Mouse (Mus musculus) gastrocnemius, postnatal 10 days (tissue): ENCODE measurements around the gene Raet1e. TPM values are rescaled to one million over a fixed set of nuclear protein-coding genes. Genes with fewer than 3 reads are reported as not detected.
"Not testable (repeated sequence)": the region's sequence is repeated elsewhere in the genome, so short reads cannot be mapped to it uniquely, and the experiment has no call there.

ENCODE experiments used
- DNase-seq: peaks from one replicate; pipeline ENCODE4 v3.0.0; 2021; ENCODE audit warnings: mixed read lengths
- long read RNA-seq, 2 experiments: library from polyadenylated mRNA; stranded (forward); transcript quantifications; one replicate each; pipeline ENCODE4 v2.0.0; 2021
- total RNA-seq, 2 experiments: library from RNA; stranded (reverse); gene quantifications; 2 replicates each; pipeline ENCODE4 v1.2.3; 2021

The Raet1e gene
- total RNA-seq = under 1 TPM; 0.16 to 0.50 TPM
- long read RNA-seq, experiment 1, partial matches to known transcripts = 0 of 3 reads
- long read RNA-seq, experiment 1, other reads (novel, unspliced or antisense) = 3 of 3 reads
- long read RNA-seq, experiment 2, partial matches to known transcripts = 0 of 3 reads
- long read RNA-seq, experiment 2, other reads (novel, unspliced or antisense) = 3 of 3 reads

DNA sequence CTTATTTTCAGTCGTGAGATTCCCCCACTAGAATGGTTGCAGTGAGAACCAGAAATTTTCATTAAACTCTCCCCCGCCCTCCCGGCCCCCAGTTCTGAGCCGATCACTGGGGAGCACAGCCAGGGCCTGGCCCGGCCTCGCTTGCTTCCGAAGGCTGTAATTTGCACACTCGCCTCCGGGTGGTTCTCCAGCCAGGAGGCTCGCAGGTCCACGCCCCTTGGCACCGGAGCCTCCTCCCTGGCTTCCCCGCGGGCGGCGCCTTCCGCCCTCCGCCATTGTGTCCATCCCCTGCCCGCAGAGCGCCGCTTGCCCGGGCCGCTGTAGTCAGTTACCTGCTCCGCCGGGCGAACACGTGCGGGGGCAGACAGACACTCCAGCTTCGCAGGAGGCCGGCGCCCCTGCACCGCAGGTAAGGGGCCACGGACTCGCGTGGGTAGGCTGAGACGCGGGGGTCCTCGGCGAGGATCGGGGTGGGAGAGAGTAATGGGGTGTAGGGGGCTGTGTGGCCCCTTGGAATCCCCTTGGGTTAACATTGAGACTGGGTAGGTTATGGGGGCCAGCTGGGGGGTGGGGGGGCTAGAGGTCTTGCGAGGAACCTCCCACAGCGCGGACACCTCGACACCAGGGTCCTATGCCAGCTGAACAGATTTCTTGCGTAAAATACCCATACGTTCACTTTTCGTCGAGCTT, at the start of gene Raet1e, which contains the start of gene H60b:
TSS of gene Raet1e (plus strand) at position 260 of the 690 bp plus-strand sequence.
TSS of gene H60b (plus strand) at position 277 of the 690 bp plus-strand sequence.
- peak; percentile 59 for DNase-seq

GRCm38 (mm10) chr10:22140665-22141280, 17.6 kb upstream of the Raet1e start:
- DNase-seq = peak; percentile 76

- peak; percentile 18 for DNase-seq
Measured at GRCm38 (mm10) chr10:22142194-22142593, 16.2 kb upstream of the Raet1e start.

- no peak for DNase-seq
Measured at GRCm38 (mm10) chr10:22142926-22143325, 15.4 kb upstream of the Raet1e start.

- DNase-seq = peak; percentile 64
Measured at GRCm38 (mm10) chr10:22148441-22149072, 9.8 kb upstream of the Raet1e start.

DNA sequence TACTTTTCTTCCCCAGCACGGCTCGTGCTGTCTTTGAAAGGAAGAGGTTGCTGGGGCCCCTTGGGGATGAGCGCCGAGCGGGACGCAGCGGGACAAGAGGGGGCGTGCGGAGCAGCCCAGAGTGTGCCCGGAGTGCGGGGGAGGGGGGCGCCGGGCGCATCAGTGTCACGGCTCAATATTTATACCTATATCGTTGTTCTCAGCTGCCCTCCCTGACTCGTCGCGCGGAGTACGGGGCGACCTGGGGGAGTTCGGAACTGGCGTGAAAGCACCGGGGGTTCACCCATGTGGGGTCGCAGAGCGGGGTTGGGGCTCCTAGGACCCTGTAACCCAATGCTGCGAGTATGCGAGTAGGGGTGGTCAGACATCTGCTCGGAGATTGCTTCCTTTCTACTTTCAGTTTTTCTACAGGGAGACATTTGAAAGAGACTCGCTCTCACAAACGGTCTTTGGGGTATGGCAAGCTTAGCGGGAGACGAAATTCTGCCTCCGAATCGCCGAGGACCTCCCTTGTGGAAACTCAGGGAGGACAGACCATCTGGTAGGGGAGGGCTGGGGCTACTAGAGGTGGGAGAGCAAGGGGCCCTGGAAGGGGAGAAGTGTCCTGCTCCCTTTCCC, 9.2 kb upstream of the Raet1e start, which contains the start of gene E030030I06Rik:
TSS of gene E030030I06Rik (minus strand) at position 198 of the 618 bp plus-strand sequence.
- DNase-seq = peak; percentile 21

- DNase-seq = peak; percentile 23
Measured at GRCm38 (mm10) chr10:22149691-22150465, 8.5 kb upstream of the Raet1e start.

GRCm38 (mm10) chr10:22150593-22150992, 7.8 kb upstream of the Raet1e start:
- peak; percentile 12 for DNase-seq

DNA sequence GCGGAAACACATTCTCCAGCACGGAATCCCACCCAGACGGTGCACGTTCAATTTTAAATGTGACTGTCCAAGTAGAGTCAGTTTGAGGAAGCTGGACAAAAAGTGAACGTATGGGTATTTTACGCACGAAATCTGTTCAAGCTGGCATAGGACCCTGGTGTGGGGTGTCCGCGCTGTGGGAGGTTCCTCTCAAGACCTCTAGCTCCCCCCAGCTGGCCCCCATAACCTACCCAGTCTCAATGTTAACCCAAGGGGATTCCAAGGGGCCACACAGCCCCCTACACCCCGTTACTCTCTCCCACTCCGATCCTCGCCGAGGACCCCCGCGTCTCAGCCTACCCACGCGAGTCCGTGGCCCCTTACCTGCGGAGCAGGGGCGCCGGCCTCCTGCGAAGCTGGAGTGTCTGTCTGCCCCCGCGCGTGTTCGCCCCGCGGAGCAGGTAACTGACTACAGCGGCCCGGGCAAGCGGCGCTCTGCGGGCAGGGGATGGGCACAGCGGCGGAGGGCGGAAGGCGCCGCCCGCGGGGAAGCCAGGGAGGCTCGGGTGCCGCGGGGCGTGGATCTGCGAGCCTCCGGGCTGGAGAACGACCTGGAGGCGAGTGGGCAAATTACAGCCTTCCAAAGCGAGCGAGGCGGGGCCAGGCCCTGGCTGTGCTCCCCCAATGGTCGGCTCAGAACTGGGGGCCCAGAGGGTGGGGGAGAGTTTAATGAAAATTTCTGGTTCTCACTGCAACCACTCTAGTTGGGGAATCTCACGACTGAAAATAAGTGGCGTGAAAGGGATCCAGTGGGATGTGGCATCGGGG, 7.1 kb upstream of the Raet1e start:
- DNase-seq = peak; percentile 17

- DNase-seq = not testable (repeated sequence)
Measured at GRCm38 (mm10) chr10:22151863-22152640, 6.3 kb upstream of the Raet1e start.

GRCm38 (mm10) chr10:22153147-22153690, 5.2 kb upstream of the Raet1e start:
- DNase-seq = not testable (repeated sequence)

GRCm38 (mm10) chr10:22154127-22154526, 4.2 kb upstream of the Raet1e start:
- peak; percentile 18 for DNase-seq

DNA sequence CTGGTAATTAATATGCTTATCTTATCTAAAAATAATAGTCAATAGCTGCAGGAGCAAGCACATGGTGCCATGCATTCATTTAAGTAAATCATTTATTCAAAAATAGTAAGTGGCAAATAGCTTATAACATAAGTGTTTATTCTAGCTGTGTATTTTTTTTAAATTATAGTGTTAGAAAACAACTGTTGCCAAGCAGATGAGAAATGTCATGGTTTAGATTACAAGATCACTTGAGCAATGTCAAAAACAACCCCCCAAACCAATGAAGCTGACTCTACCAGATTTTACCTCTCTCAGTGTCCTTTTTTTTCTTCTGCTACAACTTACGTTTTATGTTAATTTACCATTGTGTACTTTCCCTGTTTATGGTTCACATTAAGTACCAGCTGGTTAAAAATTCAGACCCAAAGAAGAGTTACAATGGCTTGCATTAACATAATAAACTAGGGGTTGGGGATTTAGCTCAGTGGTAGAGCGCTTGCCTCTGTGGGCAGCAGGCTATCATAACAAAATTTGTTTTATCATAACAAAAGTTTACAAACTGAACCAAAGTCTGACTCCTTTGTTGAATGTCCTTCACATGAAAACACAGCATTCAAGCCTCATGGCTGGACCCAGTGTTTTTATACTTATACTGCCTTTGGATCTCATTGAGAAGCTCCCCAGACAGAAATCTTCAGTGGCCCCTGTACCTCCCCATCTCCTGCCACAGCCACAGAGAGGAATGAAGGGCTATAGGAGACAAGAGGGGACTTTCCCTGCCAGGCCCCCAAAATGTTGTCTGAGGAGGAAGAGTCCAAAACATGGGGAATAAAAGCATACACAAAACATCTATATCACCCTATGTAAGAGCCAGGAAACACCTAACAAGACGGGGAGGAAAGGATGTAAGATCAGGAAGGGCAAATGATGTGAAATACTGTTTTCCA, 3.2 kb upstream of the Raet1e start:
- no peak for DNase-seq

- no peak for DNase-seq
Measured at GRCm38 (mm10) chr10:22159131-22159561, 777 bp downstream of the Raet1e start.

GRCm38 (mm10) chr10:22159581-22160140, 1.3 kb downstream of the Raet1e start:
- DNase-seq = no peak

GRCm38 (mm10) chr10:22163279-22163678, 4.9 kb downstream of the Raet1e start:
- not testable (repeated sequence) for DNase-seq

DNA sequence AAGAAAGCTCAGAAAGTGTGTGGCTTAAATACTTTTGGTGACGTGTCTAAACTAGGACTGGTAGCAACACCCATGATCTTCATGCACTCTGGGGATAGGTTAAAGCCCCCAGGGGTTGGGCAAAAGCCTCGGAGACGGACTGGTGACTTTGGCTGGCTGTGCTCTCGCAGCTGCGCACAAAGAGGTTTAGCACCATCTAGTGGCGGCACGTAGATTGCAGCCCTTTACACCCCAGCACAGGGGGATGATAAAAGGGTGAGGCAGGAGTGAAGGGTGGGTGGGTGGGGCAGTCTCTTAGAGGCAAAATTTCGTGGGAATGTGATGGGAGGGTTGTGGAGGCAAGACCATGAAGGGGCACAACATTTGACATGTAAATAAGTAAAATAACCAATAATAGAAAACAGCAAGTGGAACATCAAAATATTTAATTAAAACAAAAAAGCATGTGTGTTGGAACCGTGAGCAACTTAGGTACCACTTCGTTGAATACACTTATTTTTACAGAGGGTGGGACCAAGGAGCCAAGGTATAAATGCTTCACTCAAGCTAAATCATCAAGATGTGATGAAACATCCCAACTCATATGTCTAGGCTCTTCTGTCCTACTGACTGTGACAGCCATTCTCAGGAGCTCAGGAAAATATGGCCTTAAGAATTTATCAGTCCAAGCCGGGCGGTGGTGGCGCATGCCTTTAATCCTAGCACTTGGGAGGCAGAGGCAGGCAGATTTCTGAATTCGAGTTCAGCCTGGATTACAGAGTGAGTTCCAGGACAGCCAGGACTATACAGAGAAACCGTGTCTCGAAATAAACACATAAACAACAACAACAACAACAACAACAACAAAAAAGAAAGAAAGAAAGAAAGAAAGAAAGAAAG, 5.6 kb downstream of the Raet1e start:
- DNase-seq = peak; percentile 74
